Mouse (Mus musculus): Measurements from ENCODE around the gene Cyp4f14. TPM values are rescaled to one million over a fixed set of nuclear protein-coding genes. Genes with fewer than 3 reads are reported as not detected.
A peak's percentile ranks its signal among the peaks of the same experiment; 100 is the strongest.

Gene Cyp4f14
- not detected in 2 replicates for polyA plus RNA-seq (2016; fragmentation: Nextera tagmentation; extraction: Ambion mirVana)

- Histone ChIP-seq H3K4me3 (no peak within 1 kb of the TSS), H3K9ac (no peak within 1 kb of the TSS), H3K4me1 (no peaks in the 10 kb centered on the region), H3K27me3 (replicated peaks) (no peaks in the 10 kb centered on the region), H3K4me2 (replicated peaks) (no peak within 1 kb of the TSS), H3K36me3 (no peaks in the 10 kb centered on the region), H3K27ac (no peak within 1 kb of the TSS), H3K9me3 (no peaks in the 10 kb centered on the region; the same call in 1 of the 2 replicates)
- no peak for ATAC-seq (ENCODE audit: low FRiP score, low read depth)
- WGBS: 77% methylated on average over 2 of the region's 2 CpGs
Observed at GRCm38 (mm10) chr17:32917131-32917530, at the start of gene Cyp4f14. Gene Cyp4f14 (minus strand): TSS chr17:32917342.

DNA sequence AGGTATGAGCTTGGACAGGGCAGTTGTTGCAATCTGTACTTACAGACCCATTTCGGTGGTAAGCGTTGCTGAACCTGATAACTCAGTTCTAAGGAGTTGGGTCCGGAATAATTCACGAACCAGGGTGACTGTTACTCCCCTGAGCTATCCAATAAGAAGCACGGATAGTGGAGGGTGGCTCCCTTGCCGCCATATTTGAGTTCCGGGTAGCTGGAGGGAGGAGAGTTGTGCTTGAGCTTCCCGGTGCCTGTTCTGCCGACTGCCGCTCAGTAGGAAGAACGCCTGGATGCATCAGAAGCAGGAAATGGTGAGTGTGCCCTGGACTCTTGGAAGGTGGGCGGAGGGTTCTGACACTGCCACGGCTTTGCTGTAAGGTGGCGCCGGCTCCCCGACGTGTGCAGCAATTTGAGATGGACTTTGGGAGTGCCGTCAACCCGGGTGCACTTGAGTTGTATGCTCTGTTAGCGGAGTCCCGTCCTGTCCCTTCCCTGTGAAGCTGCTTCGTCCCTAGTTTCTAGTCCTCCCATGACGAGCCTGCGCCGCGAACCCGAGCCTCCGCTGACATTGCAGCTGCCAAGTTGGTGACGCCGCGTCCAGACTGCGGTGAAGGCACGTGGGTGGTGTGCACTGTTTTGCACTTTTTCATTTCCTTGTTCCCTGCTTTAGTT, 48.6 kb upstream of the Cyp4f14 start, which contains the start of gene Zfp472:
Zfp472 (plus strand) TSS at position 192 of the 668 bp plus-strand sequence.
- Histone ChIP-seq H3K9me3 (no peaks in the 10 kb centered on the region), H3K4me3 (peak within 1 kb of the TSS; percentile 77), H3K36me3 (no peaks in the 10 kb centered on the region), H3K4me1 (peaks cover 15% of the 10 kb centered on the region), H3K9ac (peak within 1 kb of the TSS; percentile 73), H3K27ac (peak within 1 kb of the TSS; percentile 47), H3K27me3 (replicated peaks) (no peaks in the 10 kb centered on the region), H3K4me2 (replicated peaks) (peak within 1 kb of the TSS; percentile 82)
- under 1% methylated on average over 33 of the region's 33 CpGs for WGBS
- ATAC-seq (ENCODE audit: low FRiP score, low read depth): peak; percentile 100

GRCm38 (mm10) chr17:32965253-32965622, 48.1 kb upstream of the Cyp4f14 start:
- Histone ChIP-seq H3K36me3 (no peaks in the 10 kb centered on the region), H3K27ac (no peak overlapping the region)

DNA sequence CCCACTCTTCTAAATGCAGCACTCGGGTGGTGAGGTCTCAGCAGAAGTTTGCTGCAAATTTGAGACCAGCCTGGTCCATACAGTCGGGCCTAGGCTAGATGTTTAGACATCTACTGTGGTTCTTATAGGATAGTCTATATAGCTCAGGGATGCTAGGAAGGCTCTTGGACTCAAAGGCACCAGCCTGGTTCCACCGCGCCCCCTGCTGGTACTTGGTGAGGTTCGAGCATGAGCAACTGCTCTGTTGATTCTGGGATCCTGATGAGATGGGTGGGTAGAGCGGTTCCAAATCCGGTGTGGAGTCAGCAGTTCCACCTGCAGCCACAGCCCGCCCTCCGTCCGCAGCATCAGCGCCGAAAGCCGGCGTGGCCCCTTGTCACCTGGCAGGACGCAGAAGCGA, 34.3 kb upstream of the Cyp4f14 start:
- WGBS: 33% methylated on average over 16 of the region's 16 CpGs
- Histone ChIP-seq H3K4me1 (no peaks in the 10 kb centered on the region), H3K9ac (no peak overlapping the region), H3K27ac (no peak overlapping the region), H3K36me3 (no peaks in the 10 kb centered on the region), H3K4me2 (replicated peaks) (peak overlapping the region; percentile 22; the same call in 1 of the 2 replicates), H3K27me3 (replicated peaks) (no peaks in the 10 kb centered on the region), H3K9me3 (no peaks in the 10 kb centered on the region), H3K4me3 (no peak overlapping the region)
- no peak for ATAC-seq (ENCODE audit: low FRiP score, low read depth)

More at GRCm38 (mm10) chr17:32965253-32965622, 48.1 kb upstream of the Cyp4f14 start:
- ATAC-seq (ENCODE audit: low FRiP score, low read depth): peak; percentile 54; the same call in 1 of the 2 replicates
- peak overlapping the region; percentile 57 for H3K9ac ChIP-seq
- H3K27me3 ChIP-seq (replicated peaks): no peaks in the 10 kb centered on the region
- H3K9me3 ChIP-seq: no peaks in the 10 kb centered on the region
- peaks cover 15% of the 10 kb centered on the region for H3K4me1 ChIP-seq
- under 1% methylated on average over 14 of the region's 14 CpGs for WGBS
- peak overlapping the region; percentile 82 for H3K4me2 ChIP-seq (replicated peaks)
- H3K4me3 ChIP-seq: peak overlapping the region; percentile 77

DNA sequence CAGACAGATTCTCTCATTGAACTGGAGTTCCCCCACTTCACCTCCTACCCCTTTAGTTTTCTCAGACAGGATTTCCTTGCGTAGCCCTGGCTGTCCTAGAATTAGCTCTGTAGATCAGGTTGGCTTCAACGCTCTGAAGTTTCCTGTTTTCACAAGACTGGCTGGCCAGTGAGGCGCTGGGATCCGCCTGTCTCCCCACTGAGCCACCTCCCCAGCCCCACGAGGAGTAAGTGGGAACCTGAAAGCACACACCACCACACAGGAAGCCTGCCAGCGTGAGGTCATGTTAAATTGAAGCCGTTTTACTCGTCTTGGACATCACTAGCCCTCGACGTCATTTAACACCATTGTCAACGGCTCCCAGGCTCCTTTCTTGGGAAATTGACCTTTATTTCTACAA, 33.9 kb upstream of the Cyp4f14 start:
- no peaks in the 10 kb centered on the region for H3K27me3 ChIP-seq (replicated peaks)
- H3K4me3 ChIP-seq: no peak overlapping the region
- no peak overlapping the region for H3K9ac ChIP-seq
- 82% methylated on average over 11 of the region's 11 CpGs for WGBS
- no peaks in the 10 kb centered on the region for H3K4me1 ChIP-seq
- H3K27ac ChIP-seq: no peak overlapping the region
- H3K36me3 ChIP-seq: no peaks in the 10 kb centered on the region
- no peak overlapping the region for H3K4me2 ChIP-seq (replicated peaks)
- no peak for ATAC-seq (ENCODE audit: low FRiP score, low read depth)
- no peaks in the 10 kb centered on the region for H3K9me3 ChIP-seq

GRCm38 (mm10) chr17:32950136-32950535, 33.0 kb upstream of the Cyp4f14 start:
- no peaks in the 10 kb centered on the region for H3K36me3 ChIP-seq
- no peak overlapping the region for H3K4me2 ChIP-seq (replicated peaks)
- no peak overlapping the region for H3K27ac ChIP-seq
- H3K4me3 ChIP-seq: no peak overlapping the region
- ATAC-seq (ENCODE audit: low FRiP score, low read depth): no peak
- no peaks in the 10 kb centered on the region for H3K9me3 ChIP-seq
- WGBS: 98% methylated on average over 3 of the region's 3 CpGs
- no peak overlapping the region for H3K9ac ChIP-seq
- H3K4me1 ChIP-seq: no peaks in the 10 kb centered on the region
- H3K27me3 ChIP-seq (replicated peaks): no peaks in the 10 kb centered on the region

DNA sequence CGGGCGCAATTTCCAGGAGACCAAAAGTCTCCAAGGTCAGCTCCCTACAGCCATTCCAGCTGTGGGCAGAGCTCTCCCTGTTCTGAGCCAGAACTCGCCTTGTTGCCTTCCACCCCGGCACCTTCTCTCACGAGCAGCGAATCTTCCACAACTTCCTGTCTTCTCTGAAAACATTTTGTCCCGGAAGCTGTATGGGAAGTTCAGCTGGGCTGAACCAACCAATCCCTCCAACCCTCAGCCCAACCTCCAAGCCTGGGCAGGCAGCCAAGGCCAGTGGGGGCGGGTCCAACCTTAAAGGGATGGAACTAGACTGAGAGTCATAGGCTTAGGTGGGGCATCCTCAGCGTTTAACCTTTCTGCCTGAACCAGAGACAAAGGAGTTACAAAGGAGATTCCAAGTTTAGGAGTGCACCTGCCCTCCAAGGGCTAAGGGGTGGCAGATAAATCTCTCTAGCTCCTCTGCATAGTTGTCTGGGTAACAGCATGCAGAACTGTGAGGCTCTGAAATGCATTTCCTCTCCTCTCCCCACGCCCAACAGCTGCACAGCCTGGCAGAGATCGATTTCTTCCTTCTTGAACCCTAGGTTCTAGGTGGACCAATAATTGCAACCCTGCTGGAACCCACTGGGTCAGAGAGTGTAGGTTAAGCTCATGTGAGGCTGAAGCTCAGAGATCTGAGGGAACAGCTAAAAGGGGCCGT, 30.2 kb upstream of the Cyp4f14 start, which contains the start of gene Cyp4f13:
Cyp4f13 (minus strand) TSS at position 188 of the 700 bp plus-strand sequence.
- WGBS: 47% methylated on average over 12 of the region's 12 CpGs
- Histone ChIP-seq H3K4me1 (no peaks in the 10 kb centered on the region), H3K27me3 (replicated peaks) (no peaks in the 10 kb centered on the region), H3K36me3 (no peaks in the 10 kb centered on the region), H3K27ac (no peak within 1 kb of the TSS), H3K4me2 (replicated peaks) (peak within 1 kb of the TSS; percentile 57), H3K9ac (peak within 1 kb of the TSS; percentile 17; the same call in 1 of the 2 replicates), H3K4me3 (peak within 1 kb of the TSS; percentile 24), H3K9me3 (no peaks in the 10 kb centered on the region)
- ATAC-seq (ENCODE audit: low FRiP score, low read depth): peak; percentile 84

DNA sequence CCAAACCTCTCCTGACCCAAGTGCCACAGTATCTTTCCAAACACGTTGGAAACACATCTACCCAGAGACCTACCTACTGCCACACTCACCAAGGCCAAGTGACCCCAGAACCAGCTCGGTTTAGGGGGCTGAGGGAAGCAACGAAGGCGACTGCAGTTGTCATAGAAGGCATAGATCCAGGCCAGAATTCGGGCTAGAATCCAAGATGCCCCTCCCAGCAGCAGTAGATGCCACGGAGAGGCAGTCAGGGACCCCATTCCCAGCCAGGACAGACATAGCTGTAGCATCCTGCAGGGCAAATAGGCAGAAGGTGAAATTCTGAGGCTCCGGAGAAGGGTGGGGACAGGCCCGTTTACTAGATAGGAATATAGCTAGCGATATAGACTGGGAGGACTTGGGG, 29.6 kb upstream of the Cyp4f14 start:
- 71% methylated on average over 9 of the region's 9 CpGs for WGBS
- H3K27ac ChIP-seq: no peak overlapping the region
- peak overlapping the region; percentile 24 for H3K4me3 ChIP-seq
- H3K9ac ChIP-seq: peak overlapping the region; percentile 17; the same call in 1 of the 2 replicates
- no peaks in the 10 kb centered on the region for H3K27me3 ChIP-seq (replicated peaks)
- no peaks in the 10 kb centered on the region for H3K36me3 ChIP-seq
- H3K4me2 ChIP-seq (replicated peaks): peak overlapping the region; percentile 57
- ATAC-seq (ENCODE audit: low FRiP score, low read depth): no peak
- H3K9me3 ChIP-seq: no peaks in the 10 kb centered on the region
- no peaks in the 10 kb centered on the region for H3K4me1 ChIP-seq

GRCm38 (mm10) chr17:32944402-32945035, 27.4 kb upstream of the Cyp4f14 start:
- Histone ChIP-seq H3K4me1 (no peaks in the 10 kb centered on the region), H3K27ac (no peak overlapping the region), H3K36me3 (no peaks in the 10 kb centered on the region), H3K9ac (no peak overlapping the region), H3K9me3 (no peaks in the 10 kb centered on the region), H3K4me3 (no peak overlapping the region), H3K27me3 (replicated peaks) (no peaks in the 10 kb centered on the region), H3K4me2 (replicated peaks) (no peak overlapping the region)
- WGBS: 68% methylated on average over 3 of the region's 3 CpGs
- ATAC-seq (ENCODE audit: low FRiP score, low read depth): no peak

DNA sequence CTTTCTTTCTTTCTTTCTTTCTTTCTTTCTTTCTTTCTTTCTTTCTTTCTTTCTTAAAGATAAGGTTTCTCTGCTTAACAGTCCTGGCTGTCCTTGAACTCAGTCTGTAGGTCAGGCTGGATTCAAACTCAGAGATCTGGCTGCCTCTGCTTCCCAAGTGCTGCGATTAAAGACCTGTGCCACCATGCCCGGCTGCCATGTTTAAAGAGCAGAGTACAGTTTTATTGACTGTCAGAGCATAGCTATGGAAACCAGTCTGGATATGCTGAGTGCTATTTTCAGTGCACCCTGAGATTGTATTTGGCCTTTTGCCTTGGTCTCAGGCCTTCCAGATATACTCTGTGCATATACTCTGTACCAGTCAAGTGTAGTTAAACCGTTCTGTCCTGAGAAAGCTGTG, 26.5 kb upstream of the Cyp4f14 start:
- Histone ChIP-seq H3K27me3 (replicated peaks) (no peaks in the 10 kb centered on the region), H3K36me3 (no peaks in the 10 kb centered on the region), H3K27ac (no peak overlapping the region), H3K9me3 (no peaks in the 10 kb centered on the region), H3K9ac (no peak overlapping the region), H3K4me3 (no peak overlapping the region), H3K4me1 (no peaks in the 10 kb centered on the region), H3K4me2 (replicated peaks) (no peak overlapping the region)
- 93% methylated on average over 3 of the region's 3 CpGs for WGBS
- ATAC-seq (ENCODE audit: low FRiP score, low read depth): no peak

DNA sequence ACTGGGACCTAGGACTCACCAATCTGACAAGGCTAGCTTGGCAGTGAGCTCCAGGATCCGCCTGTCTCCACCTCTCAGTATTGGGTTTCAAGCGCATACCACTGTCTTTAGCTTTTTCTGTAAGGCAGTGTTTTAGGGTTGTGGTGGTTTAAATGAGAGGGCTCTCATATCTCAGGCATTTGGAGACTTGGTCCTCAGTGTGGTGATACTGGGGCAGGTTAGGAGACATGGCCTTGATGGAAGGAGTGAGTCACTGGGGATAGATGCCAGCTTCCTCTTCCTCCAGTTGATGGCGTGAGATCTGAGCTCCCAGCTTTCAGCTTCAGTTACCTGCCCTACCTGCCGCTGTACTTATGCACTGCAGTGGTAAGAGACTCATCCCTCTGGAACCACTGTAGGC, 22.7 kb upstream of the Cyp4f14 start:
- Histone ChIP-seq H3K27me3 (replicated peaks) (no peaks in the 10 kb centered on the region), H3K9me3 (no peaks in the 10 kb centered on the region), H3K9ac (no peak overlapping the region), H3K4me3 (no peak overlapping the region), H3K36me3 (no peaks in the 10 kb centered on the region), H3K4me1 (no peaks in the 10 kb centered on the region), H3K4me2 (replicated peaks) (no peak overlapping the region), H3K27ac (no peak overlapping the region)
- whole genome bisulfite sequencing: 85% methylated on average over 4 of the region's 4 CpGs
- no peak for ATAC-seq (ENCODE audit: low FRiP score, low read depth)

- 79% methylated on average over 5 of the region's 5 CpGs for WGBS
- no peak for ATAC-seq (ENCODE audit: low FRiP score, low read depth)
- no peaks in the 10 kb centered on the region for H3K27me3 ChIP-seq (replicated peaks)
- H3K4me2 ChIP-seq (replicated peaks): no peak overlapping the region
- H3K36me3 ChIP-seq: no peaks in the 10 kb centered on the region
- no peaks in the 10 kb centered on the region for H3K9me3 ChIP-seq
- 0 out of 2 replicates have a peak, but pooled peaks cover 2% of the 10 kb centered on the region for H3K4me1 ChIP-seq
- H3K4me3 ChIP-seq: no peak overlapping the region
- H3K27ac ChIP-seq: no peak overlapping the region
- no peak overlapping the region for H3K9ac ChIP-seq
Observed at GRCm38 (mm10) chr17:32927803-32928202, 10.7 kb upstream of the Cyp4f14 start.

Data from neural tube, embryonic 12.5 days (tissue).